Mouse (Mus musculus): ENCODE data around the gene Grin2b. TPM values are rescaled to one million over a fixed set of nuclear protein-coding genes. Genes with fewer than 3 reads are reported as not detected.

The Grin2b gene
- polyA plus RNA-seq, 1 experiment from 2014 or later: 0.04 TPM

GRCm38 (mm10) chr6:135813755-135814154 is 359.6 kb downstream of the Grin2b start:
- ATAC-seq (replicated peaks; ENCODE audit: low FRiP score) (no peak), DNase-seq (ENCODE audit: low spot score) (no peak)
- H3K36me3 ChIP-seq (ENCODE audit: control insufficient read depth, insufficient read depth, low read length): no peaks in the 10 kb centered on the region
- H3K4me2 ChIP-seq: no peak overlapping the region
- no peaks in the 10 kb centered on the region for H3K27me3 ChIP-seq (replicated peaks; ENCODE audit: control insufficient read depth, insufficient read depth, low read length)
- no peak overlapping the region for H3K4me3 ChIP-seq (ENCODE audit: low read depth, low read length)
- no peaks in the 10 kb centered on the region for H3K4me1 ChIP-seq (replicated peaks; ENCODE audit: control insufficient read depth, insufficient read depth, low read length)
- H3K27ac ChIP-seq (ENCODE audit: low read depth, low read length): no peak overlapping the region
- WGBS: 84% methylated on average over 7 of the region's 7 CpGs
- H3K9me3 ChIP-seq (ENCODE audit: control insufficient read depth, low read length): no peaks in the 10 kb centered on the region
- H3K9ac ChIP-seq (ENCODE audit: low read depth, low read length): no peak overlapping the region

GRCm38 (mm10) chr6:135805436-135805835 is 367.9 kb downstream of the Grin2b start:
- DNase-seq (ENCODE audit: low spot score) (no peak), ATAC-seq (replicated peaks; ENCODE audit: low FRiP score) (no peak)
- no peak overlapping the region for H3K9ac ChIP-seq (ENCODE audit: low read depth, low read length)
- WGBS: 79% methylated on average over 9 of the region's 9 CpGs
- no peaks in the 10 kb centered on the region for H3K9me3 ChIP-seq (ENCODE audit: control insufficient read depth, low read length)
- H3K27ac ChIP-seq (ENCODE audit: low read depth, low read length): no peak overlapping the region
- no peaks in the 10 kb centered on the region for H3K27me3 ChIP-seq (replicated peaks; ENCODE audit: control insufficient read depth, insufficient read depth, low read length)
- no peaks in the 10 kb centered on the region for H3K4me1 ChIP-seq (replicated peaks; ENCODE audit: control insufficient read depth, insufficient read depth, low read length)
- H3K36me3 ChIP-seq (ENCODE audit: control insufficient read depth, insufficient read depth, low read length): no peaks in the 10 kb centered on the region
- no peak overlapping the region for H3K4me3 ChIP-seq (ENCODE audit: low read depth, low read length)
- no peak overlapping the region for H3K4me2 ChIP-seq

DNA sequence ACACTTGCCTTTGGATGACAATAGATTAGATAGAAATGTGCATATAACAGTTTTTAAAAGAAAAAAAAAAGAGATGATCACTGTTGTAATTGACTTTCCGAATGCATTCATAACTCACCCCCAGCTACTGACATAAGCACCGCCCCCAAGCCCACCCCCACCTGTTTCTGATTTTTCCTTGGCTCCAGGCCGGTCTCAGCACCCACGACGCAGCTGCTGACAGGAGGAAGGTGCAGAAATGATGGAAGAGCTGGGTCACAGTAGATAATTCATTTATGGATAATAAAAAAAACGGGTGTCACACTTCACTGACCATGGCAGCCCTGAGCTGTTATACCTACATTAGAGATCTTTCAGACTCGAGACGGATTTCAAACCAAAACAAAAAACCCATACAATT is 373.4 kb downstream of the Grin2b start:
- Histone ChIP-seq H3K4me2 (no peak overlapping the region), H3K4me1 (replicated peaks; ENCODE audit: control insufficient read depth, insufficient read depth, low read length) (no peaks in the 10 kb centered on the region), H3K27ac (ENCODE audit: low read depth, low read length) (no peak overlapping the region), H3K27me3 (replicated peaks; ENCODE audit: control insufficient read depth, insufficient read depth, low read length) (no peaks in the 10 kb centered on the region), H3K36me3 (ENCODE audit: control insufficient read depth, insufficient read depth, low read length) (no peaks in the 10 kb centered on the region), H3K9ac (ENCODE audit: low read depth, low read length) (no peak overlapping the region), H3K9me3 (ENCODE audit: control insufficient read depth, low read length) (no peaks in the 10 kb centered on the region), H3K4me3 (ENCODE audit: low read depth, low read length) (no peak overlapping the region)
- WGBS: 76% methylated on average over 8 of the region's 8 CpGs
- DNase-seq (ENCODE audit: low spot score): no peak
- ATAC-seq (replicated peaks; ENCODE audit: low FRiP score): no peak

GRCm38 (mm10) chr6:135798202-135798992 is 374.9 kb downstream of the Grin2b start:
- Histone ChIP-seq H3K4me2 (no peak overlapping the region), H3K4me1 (replicated peaks; ENCODE audit: control insufficient read depth, insufficient read depth, low read length) (no peaks in the 10 kb centered on the region), H3K9me3 (ENCODE audit: control insufficient read depth, low read length) (no peaks in the 10 kb centered on the region), H3K27me3 (replicated peaks; ENCODE audit: control insufficient read depth, insufficient read depth, low read length) (no peaks in the 10 kb centered on the region), H3K4me3 (ENCODE audit: low read depth, low read length) (no peak overlapping the region), H3K9ac (ENCODE audit: low read depth, low read length) (no peak overlapping the region), H3K36me3 (ENCODE audit: control insufficient read depth, insufficient read depth, low read length) (no peaks in the 10 kb centered on the region), H3K27ac (ENCODE audit: low read depth, low read length) (no peak overlapping the region)
- ATAC-seq (replicated peaks; ENCODE audit: low FRiP score) (no peak), DNase-seq (ENCODE audit: low spot score) (no peak)
- WGBS: 67% methylated on average over 13 of the region's 13 CpGs

DNA sequence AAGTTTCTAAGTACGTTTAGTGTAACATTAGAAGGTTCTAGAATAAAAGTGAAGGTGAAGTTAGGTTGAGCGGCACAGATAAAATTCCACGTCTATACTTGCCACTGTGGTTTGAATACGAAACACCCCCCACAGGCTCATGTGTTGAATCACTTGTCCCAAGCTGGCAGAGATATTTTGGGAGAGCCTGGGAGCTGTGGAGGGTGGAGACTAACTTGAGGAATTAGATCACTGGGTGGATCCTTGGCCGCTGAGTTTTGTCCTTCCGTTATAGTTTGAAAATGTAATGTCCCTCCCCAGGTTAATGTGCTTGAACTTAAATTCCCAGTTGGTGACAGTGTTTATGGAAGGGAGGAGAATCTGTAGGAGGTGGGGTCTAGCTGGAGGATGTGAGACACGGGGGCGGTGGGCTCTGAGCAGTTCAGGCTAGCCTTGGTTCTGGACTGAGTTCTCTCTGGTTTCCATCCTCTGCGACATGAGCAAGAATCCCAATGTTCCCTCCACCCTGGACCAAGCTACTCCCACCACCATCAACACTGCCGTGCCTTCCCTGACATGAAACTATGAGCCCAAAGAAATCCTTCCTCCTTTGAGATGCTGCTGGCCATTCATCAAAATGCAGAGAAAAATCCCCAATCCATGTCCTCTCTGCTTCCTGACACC is 375.8 kb downstream of the Grin2b start:
- H3K9ac ChIP-seq (ENCODE audit: low read depth, low read length): no peak overlapping the region
- no peaks in the 10 kb centered on the region for H3K9me3 ChIP-seq (ENCODE audit: control insufficient read depth, low read length)
- H3K36me3 ChIP-seq (ENCODE audit: control insufficient read depth, insufficient read depth, low read length): no peaks in the 10 kb centered on the region
- no peaks in the 10 kb centered on the region for H3K27me3 ChIP-seq (replicated peaks; ENCODE audit: control insufficient read depth, insufficient read depth, low read length)
- H3K4me1 ChIP-seq (replicated peaks; ENCODE audit: control insufficient read depth, insufficient read depth, low read length): no peaks in the 10 kb centered on the region
- no peak overlapping the region for H3K4me3 ChIP-seq (ENCODE audit: low read depth, low read length)
- WGBS: 78% methylated on average over 10 of the region's 10 CpGs
- ATAC-seq (replicated peaks; ENCODE audit: low FRiP score) (no peak), DNase-seq (ENCODE audit: low spot score) (no peak)
- no peak overlapping the region for H3K4me2 ChIP-seq
- H3K27ac ChIP-seq (ENCODE audit: low read depth, low read length): no peak overlapping the region

DNA sequence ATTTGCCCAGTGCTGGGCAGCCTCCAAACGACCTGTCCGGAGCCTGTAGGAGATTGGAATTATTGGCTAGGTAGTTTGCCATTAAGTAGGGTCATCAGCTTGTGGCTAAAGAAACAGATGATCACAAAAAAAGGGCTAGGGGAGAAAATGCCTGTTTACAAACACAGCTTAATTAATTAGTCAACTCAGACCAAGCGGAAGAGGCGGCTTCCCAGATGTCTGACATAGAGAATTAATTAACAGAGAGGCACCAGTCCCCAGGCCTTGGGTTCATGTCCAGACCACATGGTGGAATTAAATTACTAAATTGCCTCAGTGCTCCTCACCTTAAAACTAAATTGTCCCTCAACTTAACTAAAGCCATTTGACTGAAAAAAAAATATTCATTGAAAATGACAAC is 376.4 kb downstream of the Grin2b start:
- no peaks in the 10 kb centered on the region for H3K4me1 ChIP-seq (replicated peaks; ENCODE audit: control insufficient read depth, insufficient read depth, low read length)
- H3K9me3 ChIP-seq (ENCODE audit: control insufficient read depth, low read length): no peaks in the 10 kb centered on the region
- H3K27ac ChIP-seq (ENCODE audit: low read depth, low read length): no peak overlapping the region
- no peak overlapping the region for H3K4me3 ChIP-seq (ENCODE audit: low read depth, low read length)
- no peaks in the 10 kb centered on the region for H3K27me3 ChIP-seq (replicated peaks; ENCODE audit: control insufficient read depth, insufficient read depth, low read length)
- ATAC-seq (replicated peaks; ENCODE audit: low FRiP score) (no peak), DNase-seq (ENCODE audit: low spot score) (no peak)
- H3K4me2 ChIP-seq: no peak overlapping the region
- no peaks in the 10 kb centered on the region for H3K36me3 ChIP-seq (ENCODE audit: control insufficient read depth, insufficient read depth, low read length)
- no peak overlapping the region for H3K9ac ChIP-seq (ENCODE audit: low read depth, low read length)
- whole genome bisulfite sequencing: 79% methylated on average over 4 of the region's 4 CpGs

DNA sequence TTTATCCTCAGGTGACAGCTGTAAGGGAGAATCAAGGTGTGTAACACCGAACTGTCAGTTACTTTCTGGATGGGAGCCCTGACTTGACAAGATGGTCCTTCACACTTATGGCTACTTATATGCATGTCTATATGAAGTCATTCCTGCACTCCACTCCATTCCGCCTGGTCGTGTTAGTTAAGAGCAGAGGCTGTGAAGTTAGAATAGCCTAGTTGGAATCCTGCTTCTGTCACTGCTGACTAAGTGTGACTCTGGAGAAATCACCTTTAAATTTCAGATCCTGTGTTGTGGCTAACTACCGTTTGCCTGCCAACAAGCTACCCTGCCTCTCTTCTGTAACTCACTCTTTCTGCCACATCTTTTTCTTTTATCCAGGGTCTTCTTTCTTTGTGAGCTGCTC is 381.9 kb downstream of the Grin2b start:
- H3K9me3 ChIP-seq (ENCODE audit: control insufficient read depth, low read length): no peaks in the 10 kb centered on the region
- H3K27ac ChIP-seq (ENCODE audit: low read depth, low read length): no peak overlapping the region
- DNase-seq (ENCODE audit: low spot score): no peak
- H3K4me2 ChIP-seq: no peak overlapping the region
- no peak overlapping the region for H3K9ac ChIP-seq (ENCODE audit: low read depth, low read length)
- H3K4me3 ChIP-seq (ENCODE audit: low read depth, low read length): no peak overlapping the region
- no peaks in the 10 kb centered on the region for H3K27me3 ChIP-seq (replicated peaks; ENCODE audit: control insufficient read depth, insufficient read depth, low read length)
- WGBS: 89% methylated on average over 4 of the region's 4 CpGs
- no peaks in the 10 kb centered on the region for H3K4me1 ChIP-seq (replicated peaks; ENCODE audit: control insufficient read depth, insufficient read depth, low read length)
- ATAC-seq (replicated peaks; ENCODE audit: low FRiP score): no peak
- H3K36me3 ChIP-seq (ENCODE audit: control insufficient read depth, insufficient read depth, low read length): no peaks in the 10 kb centered on the region

DNA sequence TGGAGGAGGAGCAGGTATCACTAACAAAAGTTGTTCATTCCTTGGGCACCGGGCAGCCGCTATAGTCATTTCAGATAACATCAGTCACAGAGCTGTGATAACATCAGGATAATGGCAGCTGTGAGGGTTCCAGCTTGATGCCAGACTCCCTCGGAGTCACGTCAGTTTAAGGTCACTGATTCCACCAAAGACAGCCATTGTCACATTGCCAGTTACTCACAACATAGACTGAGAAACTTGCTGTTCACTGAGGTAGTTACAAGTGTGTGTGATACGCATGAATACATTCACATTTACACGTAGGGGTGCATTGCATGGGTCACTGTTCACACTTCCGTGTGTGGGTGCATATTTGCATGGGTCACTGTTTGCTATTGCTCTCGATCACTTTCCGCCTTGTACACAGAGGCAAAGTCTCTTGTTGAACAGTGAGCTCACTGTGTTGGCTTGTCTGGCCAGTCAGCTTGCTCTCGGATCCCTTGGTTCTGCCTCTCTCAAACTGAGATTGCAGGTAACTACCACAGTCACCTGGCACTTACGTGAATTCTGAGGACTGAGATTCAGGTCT is 383.6 kb downstream of the Grin2b start:
- no peak overlapping the region for H3K4me3 ChIP-seq (ENCODE audit: low read depth, low read length)
- no peaks in the 10 kb centered on the region for H3K27me3 ChIP-seq (replicated peaks; ENCODE audit: control insufficient read depth, insufficient read depth, low read length)
- 82% methylated on average over 11 of the region's 11 CpGs for WGBS
- no peak overlapping the region for H3K4me2 ChIP-seq
- no peak overlapping the region for H3K9ac ChIP-seq (ENCODE audit: low read depth, low read length)
- H3K27ac ChIP-seq (ENCODE audit: low read depth, low read length): no peak overlapping the region
- DNase-seq (ENCODE audit: low spot score) (no peak), ATAC-seq (replicated peaks; ENCODE audit: low FRiP score) (no peak)
- no peaks in the 10 kb centered on the region for H3K4me1 ChIP-seq (replicated peaks; ENCODE audit: control insufficient read depth, insufficient read depth, low read length)
- H3K9me3 ChIP-seq (ENCODE audit: control insufficient read depth, low read length): no peaks in the 10 kb centered on the region
- H3K36me3 ChIP-seq (ENCODE audit: control insufficient read depth, insufficient read depth, low read length): no peaks in the 10 kb centered on the region

DNA sequence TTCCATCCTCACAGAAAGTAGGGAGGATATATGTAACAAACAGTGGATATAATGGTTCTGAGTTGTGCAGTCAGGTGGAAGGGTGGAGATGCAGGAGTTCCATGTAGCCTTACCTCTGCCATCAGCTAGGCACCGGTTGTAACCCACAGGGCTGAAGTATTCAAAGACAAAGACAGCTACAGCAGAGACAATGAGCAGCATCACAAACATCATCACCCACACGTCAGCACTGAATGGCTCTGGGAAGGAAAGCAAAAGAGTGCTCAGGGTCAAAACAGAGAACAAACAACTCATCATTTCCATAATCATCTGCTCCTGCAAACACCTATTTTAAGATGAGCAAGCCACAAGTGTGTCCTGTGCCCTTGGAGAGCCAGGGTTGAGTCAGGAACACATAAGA is 398.6 kb downstream of the Grin2b start:
- 71% methylated on average over 2 of the region's 2 CpGs for WGBS
- H3K4me3 ChIP-seq (ENCODE audit: low read depth, low read length): no peak overlapping the region

More for the DNA sequence above, 398.6 kb downstream of the Grin2b start:
- Histone ChIP-seq H3K9me3 (ENCODE audit: control insufficient read depth, low read length) (no peaks in the 10 kb centered on the region), H3K4me1 (replicated peaks; ENCODE audit: control insufficient read depth, insufficient read depth, low read length) (no peaks in the 10 kb centered on the region), H3K27ac (ENCODE audit: low read depth, low read length) (no peak overlapping the region), H3K4me2 (no peak overlapping the region), H3K9ac (ENCODE audit: low read depth, low read length) (no peak overlapping the region), H3K27me3 (replicated peaks; ENCODE audit: control insufficient read depth, insufficient read depth, low read length) (no peaks in the 10 kb centered on the region), H3K36me3 (ENCODE audit: control insufficient read depth, insufficient read depth, low read length) (no peaks in the 10 kb centered on the region)
- no peak for DNase-seq (ENCODE audit: low spot score)
- no peak for ATAC-seq (replicated peaks; ENCODE audit: low FRiP score)
